Mouse (Mus musculus) stomach, postnatal 0 days (tissue): Measurements from ENCODE around the gene Sumo3. TPM values are rescaled to one million over a fixed set of nuclear protein-coding genes. Genes with fewer than 3 reads are reported as not detected.

ENCODE experiments used
- ATAC-seq: fragments of 200-750 bp; cut with Nextera tagmentation; 2 replicates; pipeline ENCODE4 v1.8.0; 2017; ENCODE audit not compliant: low FRiP score, low TSS enrichment
- DNase-seq: peaks from one replicate; pipeline ENCODE4 v3.0.0-alpha.2; 2016; ENCODE audit warnings: low spot score
- H3K27ac ChIP-seq: fragments of 300-500 bp; sonication (generic); replicated peaks from 2 replicates; pipeline ENCODE4 v1.5.1; 2014; ENCODE audit warnings: mild to moderate bottlenecking, control low read depth
- H3K27me3 ChIP-seq: fragments of 300-500 bp; sonication (generic); 2 replicates; pipeline ENCODE4 v1.6.1; 2014; ENCODE audit warnings: low read length; ENCODE audit not compliant: control insufficient read depth, insufficient read depth
- H3K36me3 ChIP-seq: fragments of 300-500 bp; sonication (generic); 2 replicates; pipeline ENCODE4 v1.6.1; 2014; ENCODE audit warnings: low read length, mixed read lengths; ENCODE audit not compliant: control insufficient read depth, insufficient read depth
- H3K4me1 ChIP-seq: fragments of 300-500 bp; sonication (generic); replicated peaks from 2 replicates; pipeline ENCODE4 v1.6.1; 2014; ENCODE audit warnings: antibody characterized with exemption; ENCODE audit not compliant: control insufficient read depth, insufficient read depth
- H3K4me2 ChIP-seq: fragments of 300-500 bp; sonication (generic); replicated peaks from 2 replicates; pipeline ENCODE4 v1.6.1; 2014; ENCODE audit warnings: low read depth, mild to moderate bottlenecking, control low read depth, moderate library complexity
- H3K4me3 ChIP-seq: fragments of 300-500 bp; sonication (generic); 2 replicates; pipeline ENCODE4 v1.5.1; 2014; ENCODE audit warnings: low read depth, low read length, control low read depth
- H3K9ac ChIP-seq: fragments of 300-500 bp; sonication (generic); 2 replicates; pipeline ENCODE4 v1.6.1; 2014; ENCODE audit warnings: mild to moderate bottlenecking, low read length, control low read depth, mixed read lengths
- H3K9me3 ChIP-seq: fragments of 300-500 bp; sonication (generic); 2 replicates; pipeline ENCODE4 v1.6.1; 2016; ENCODE audit warnings: low read length; ENCODE audit not compliant: control insufficient read depth
- CTCF ChIP-seq: IDR thresholded peaks from 2 replicates; pipeline ENCODE4 v1.5.1; 2016; ENCODE audit warnings: antibody characterized with exemption, low read depth, mild to moderate bottlenecking, moderate library complexity
- EP300 ChIP-seq: optimal IDR thresholded peaks from 2 replicates; pipeline ENCODE3; 2016; ENCODE audit warnings: antibody characterized with exemption
- WGBS: fragments of 180-500 bp; shearing (Covaris S2); extraction: QIAGEN DNeasy Blood & Tissue Kit; methylation state at CpG from one replicate; pipeline ENCODE4 v1.1.7; 2014; 5-methylcytosine and 5-hydroxymethylcytosine counted together
- polyA plus RNA-seq: library from polyadenylated mRNA; unstranded; fragments of >200 nt; fragmentation: Nextera tagmentation; extraction: Ambion mirVana; gene quantifications from 2 replicates; pipeline ENCODE4 v1.2.1, GENCODE M21; 2015

The Sumo3 gene
- 232 and 239 TPM in 2 replicates for polyA plus RNA-seq

- peak within 1 kb of the TSS; percentile 99 for H3K27ac ChIP-seq
- TF ChIP-seq EP300 (no peak), CTCF (peak; percentile 36; the same call in 1 of the 2 replicates)
- peak within 1 kb of the TSS; percentile 64 for H3K4me3 ChIP-seq
- DNase-seq = peak; percentile 100
- peak within 1 kb of the TSS; percentile 95 for H3K4me2 ChIP-seq
- peak within 1 kb of the TSS; percentile 91 for H3K9ac ChIP-seq
- H3K4me1 ChIP-seq = peaks cover 7% of the 10 kb centered on the region; the same call in 1 of the 2 replicates
- no peaks in the 10 kb centered on the region for H3K9me3 ChIP-seq
- peaks cover 7% of the 10 kb centered on the region; the same call in 1 of the 2 replicates for H3K36me3 ChIP-seq
- ATAC-seq = peak; percentile 91
- WGBS = under 1% methylated on average over 96 of the region's 119 CpGs
- no peaks in the 10 kb centered on the region for H3K27me3 ChIP-seq
These were observed at the start of gene Sumo3, which contains the start of gene Gm49325 for GRCm38 (mm10) chr10:77605908-77606826. TSS of gene Sumo3 (plus strand) at chr10:77606097. TSS of gene Gm49325 (plus strand) at chr10:77606197.

GRCm38 (mm10) chr10:77556631-77557030 lies 49.3 kb upstream of the Sumo3 start:
- TF ChIP-seq EP300 (no peak), CTCF (no peak)
- Histone ChIP-seq H3K36me3 (no peaks in the 10 kb centered on the region), H3K9me3 (no peaks in the 10 kb centered on the region), H3K4me2 (no peak overlapping the region), H3K4me1 (no peaks in the 10 kb centered on the region), H3K4me3 (no peak overlapping the region), H3K9ac (no peak overlapping the region), H3K27me3 (no peaks in the 10 kb centered on the region), H3K27ac (no peak overlapping the region)
- ATAC-seq (no peak), DNase-seq (no peak)
- WGBS = 87% methylated on average over 7 of the region's 7 CpGs

- H3K36me3 ChIP-seq = no peaks in the 10 kb centered on the region
- TF ChIP-seq EP300 = no peak
- TF ChIP-seq CTCF = peak; percentile 63
- no peak overlapping the region for H3K27ac ChIP-seq
- no peaks in the 10 kb centered on the region for H3K4me1 ChIP-seq
- H3K4me2 ChIP-seq = no peak overlapping the region
- no peak overlapping the region for H3K4me3 ChIP-seq
- H3K27me3 ChIP-seq = no peaks in the 10 kb centered on the region
- no peaks in the 10 kb centered on the region for H3K9me3 ChIP-seq
- 72% methylated on average over 4 of the region's 4 CpGs for WGBS
- DNase-seq = no peak
- H3K9ac ChIP-seq = no peak overlapping the region
- ATAC-seq = no peak
These were observed 48.3 kb upstream of the Sumo3 start for GRCm38 (mm10) chr10:77557641-77558040.

- no peak overlapping the region for H3K4me3 ChIP-seq
- no peaks in the 10 kb centered on the region for H3K27me3 ChIP-seq
- no peak for DNase-seq
- no peak for TF ChIP-seq CTCF
- TF ChIP-seq EP300 = no peak
- no peak overlapping the region for H3K4me2 ChIP-seq
- no peaks in the 10 kb centered on the region for H3K36me3 ChIP-seq
- H3K4me1 ChIP-seq = no peaks in the 10 kb centered on the region
- no peak overlapping the region for H3K9ac ChIP-seq
- WGBS = 83% methylated on average over 11 of the region's 11 CpGs
- no peaks in the 10 kb centered on the region for H3K9me3 ChIP-seq
- ATAC-seq = no peak
- no peak overlapping the region for H3K27ac ChIP-seq
These were observed 45.8 kb upstream of the Sumo3 start for GRCm38 (mm10) chr10:77560090-77560489.

GRCm38 (mm10) chr10:77560830-77561229 lies 45.1 kb upstream of the Sumo3 start:
- Histone ChIP-seq H3K9ac (no peak overlapping the region), H3K4me3 (no peak overlapping the region), H3K4me1 (no peaks in the 10 kb centered on the region), H3K27me3 (no peaks in the 10 kb centered on the region), H3K9me3 (no peaks in the 10 kb centered on the region), H3K36me3 (no peaks in the 10 kb centered on the region), H3K27ac (no peak overlapping the region), H3K4me2 (no peak overlapping the region)
- ATAC-seq = no peak
- TF ChIP-seq EP300 (no peak), CTCF (no peak)
- no peak for DNase-seq
- WGBS = 74% methylated on average over 9 of the region's 9 CpGs

- H3K27ac ChIP-seq = no peak overlapping the region
- no peaks in the 10 kb centered on the region for H3K4me1 ChIP-seq
- no peaks in the 10 kb centered on the region for H3K36me3 ChIP-seq
- TF ChIP-seq EP300 = no peak
- TF ChIP-seq CTCF = no peak
- 55% methylated on average over 2 of the region's 2 CpGs for WGBS
- no peak for DNase-seq
- no peaks in the 10 kb centered on the region for H3K27me3 ChIP-seq
- H3K4me3 ChIP-seq = no peak overlapping the region
- H3K9ac ChIP-seq = no peak overlapping the region
- ATAC-seq = no peak; the same call in 1 of the 2 replicates
- H3K4me2 ChIP-seq = no peak overlapping the region
- no peaks in the 10 kb centered on the region for H3K9me3 ChIP-seq
These were observed 44.4 kb upstream of the Sumo3 start for GRCm38 (mm10) chr10:77561508-77561907.
